Mouse (Mus musculus) B cell, adult 2 months (primary cell): ENCODE data around the gene Naaladl2.

Experiments
- DNase-seq, 2 experiments: peaks; one replicate each; pipeline ENCODE4 v3.0.0; 2022

Naaladl2 gene

GRCm38 (mm10) chr3:24670500-24670899, 473.6 kb downstream of the Naaladl2 start:
- no peak for DNase-seq

GRCm38 (mm10) chr3:24668052-24668916, 475.8 kb downstream of the Naaladl2 start:
- no peak for DNase-seq

GRCm38 (mm10) chr3:24665408-24665807, 478.7 kb downstream of the Naaladl2 start:
- no peak for DNase-seq

GRCm38 (mm10) chr3:24663749-24664148, 480.3 kb downstream of the Naaladl2 start:
- no peak for DNase-seq

- no peak for DNase-seq
Observed at GRCm38 (mm10) chr3:24630032-24630431, 514.0 kb downstream of the Naaladl2 start.

- no peak for DNase-seq
Observed at GRCm38 (mm10) chr3:24605485-24605884, 538.6 kb downstream of the Naaladl2 start.

GRCm38 (mm10) chr3:24604791-24605320, 539.2 kb downstream of the Naaladl2 start:
- DNase-seq, result no peak

GRCm38 (mm10) chr3:24595447-24595846, 548.6 kb downstream of the Naaladl2 start:
- no peak for DNase-seq

- DNase-seq, result no peak
Observed at GRCm38 (mm10) chr3:24556617-24557016, 587.4 kb downstream of the Naaladl2 start.

- no peak for DNase-seq
Observed at GRCm38 (mm10) chr3:24553701-24554100, 590.4 kb downstream of the Naaladl2 start.

GRCm38 (mm10) chr3:24552631-24553030, 591.4 kb downstream of the Naaladl2 start:
- no peak for DNase-seq

GRCm38 (mm10) chr3:24533775-24534458, 610.1 kb downstream of the Naaladl2 start:
- DNase-seq, result no peak

GRCm38 (mm10) chr3:24514918-24515317, 629.1 kb downstream of the Naaladl2 start:
- no peak for DNase-seq

GRCm38 (mm10) chr3:24486456-24487112, 657.5 kb downstream of the Naaladl2 start:
- DNase-seq, result no peak

- DNase-seq, result no peak
Observed at GRCm38 (mm10) chr3:24463941-24464340, 680.1 kb downstream of the Naaladl2 start.

- no peak for DNase-seq
Observed at GRCm38 (mm10) chr3:24440621-24441020, 703.4 kb downstream of the Naaladl2 start.

- no peak for DNase-seq
Observed at GRCm38 (mm10) chr3:24432761-24433160, 711.3 kb downstream of the Naaladl2 start.

- no peak for DNase-seq
Observed at GRCm38 (mm10) chr3:24391737-24392136, 752.3 kb downstream of the Naaladl2 start.

- no peak for DNase-seq
Observed at GRCm38 (mm10) chr3:24391311-24391710, 752.8 kb downstream of the Naaladl2 start.

- no peak for DNase-seq
Observed at GRCm38 (mm10) chr3:24355010-24355409, 789.1 kb downstream of the Naaladl2 start.

- no peak for DNase-seq
Observed at GRCm38 (mm10) chr3:24321489-24322405, 822.3 kb downstream of the Naaladl2 start.

- DNase-seq, result no peak
Observed at GRCm38 (mm10) chr3:24314658-24315297, 829.3 kb downstream of the Naaladl2 start.
